Mouse (Mus musculus) monocyte, adult 2 months (primary cell): ENCODE measurements around the gene Zfp763.
"Not testable (repeated sequence)": the region's sequence is repeated elsewhere in the genome, so short reads cannot be mapped to it uniquely, and the experiment has no call there.

Source experiments
- DNase-seq, 2 experiments: peaks; one replicate each; pipeline ENCODE4 v3.0.0; 2022; ENCODE audit warnings: low spot score in 2 of 2, low read depth in 1 of 2

Gene Zfp763

DNA sequence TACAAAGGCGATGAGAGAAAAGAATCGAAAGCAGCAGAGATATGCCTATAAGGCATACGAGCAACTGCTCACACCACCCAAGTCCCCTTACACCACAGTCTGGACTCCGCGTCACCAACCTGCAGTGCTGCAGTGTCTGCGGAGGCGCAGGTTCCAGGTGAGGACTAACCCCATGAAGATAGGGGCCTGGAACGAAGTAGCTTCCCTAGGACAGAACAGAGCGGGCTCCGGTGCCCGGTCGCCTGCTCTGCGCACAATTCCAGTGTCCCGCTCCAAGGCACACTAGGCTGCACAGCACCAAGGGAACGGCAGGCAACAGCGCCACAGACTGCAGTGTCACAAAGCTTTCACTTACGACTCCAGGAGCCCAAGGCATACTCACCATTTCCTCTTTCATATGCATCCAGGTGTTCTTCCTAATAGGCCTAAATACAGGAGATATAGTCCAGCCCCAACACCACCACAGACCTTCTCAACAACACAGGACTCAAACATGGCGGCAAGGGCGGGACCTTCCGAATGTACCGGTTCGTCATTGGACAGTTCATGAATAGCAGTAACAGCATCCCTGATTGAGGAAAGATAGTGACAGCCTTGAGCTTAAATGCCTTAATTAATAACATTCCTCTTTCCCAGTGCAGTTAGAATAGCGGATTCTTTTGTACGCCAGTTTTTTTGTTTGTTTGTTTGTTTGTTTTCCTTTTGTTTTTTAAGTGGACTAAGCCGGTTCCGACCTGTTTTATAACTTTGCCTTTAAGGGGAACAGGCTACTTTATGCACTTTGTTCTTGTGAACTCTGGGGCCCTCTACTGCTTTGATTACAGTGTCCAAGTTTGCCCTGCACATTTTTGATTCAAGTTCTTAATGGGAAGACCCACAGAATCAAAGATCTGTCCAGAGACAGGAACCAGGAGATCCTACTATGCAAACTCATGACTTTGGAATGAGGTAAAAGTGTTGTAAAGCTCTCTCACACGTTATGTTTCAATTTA, at the start of gene Zfp763:
Gene Zfp763, minus strand, starts transcription at position 503 of the 992 bp plus-strand sequence.
- peak; percentile 10 to 41 for DNase-seq

- DNase-seq = no peak
Observed at GRCm38 (mm10) chr17:33067958-33068357, 34.8 kb upstream of the Zfp763 start, which contains the start of gene 4921501E09Rik. TSS of gene 4921501E09Rik (minus strand) at chr17:33068058.

DNA sequence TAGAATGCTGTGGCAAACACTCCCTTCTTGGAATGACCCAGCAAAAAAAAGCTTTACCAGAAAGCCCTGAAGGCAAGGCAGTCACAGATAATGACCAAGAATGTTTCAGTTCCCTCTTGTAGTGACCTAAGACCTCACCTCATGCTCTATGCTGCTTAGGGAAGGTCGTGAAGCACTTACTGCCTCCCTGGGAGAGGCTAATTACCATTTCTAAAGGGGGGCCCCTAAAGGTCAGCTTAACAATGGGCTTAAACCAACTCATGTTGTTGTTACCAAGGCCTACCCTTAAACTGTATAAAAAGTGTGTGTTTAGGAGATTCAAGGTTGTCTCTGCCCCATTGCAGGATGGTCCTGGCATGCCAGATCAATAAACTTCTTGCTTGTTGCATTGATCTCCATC, 29.8 kb upstream of the Zfp763 start:
- no peak for DNase-seq

DNA sequence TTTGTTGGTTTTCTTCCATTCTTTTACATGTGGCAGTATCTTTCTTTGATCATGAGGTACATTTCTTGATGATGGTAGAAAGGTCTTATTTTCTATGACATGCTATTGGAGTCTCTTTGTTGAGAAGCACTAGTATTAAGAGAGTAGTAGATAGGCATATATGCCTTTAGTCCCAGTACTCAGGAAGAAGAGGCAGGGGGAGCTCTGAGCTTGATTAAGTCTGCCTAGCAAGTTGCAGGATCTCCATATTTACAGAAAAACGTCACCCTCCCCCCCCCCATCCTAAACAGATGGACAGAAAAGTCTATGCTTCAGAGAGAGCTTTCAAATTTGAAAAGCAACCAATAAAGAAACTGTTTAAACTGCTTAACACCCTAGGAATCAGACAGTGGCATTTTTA, 25.6 kb upstream of the Zfp763 start:
- DNase-seq = no peak

DNA sequence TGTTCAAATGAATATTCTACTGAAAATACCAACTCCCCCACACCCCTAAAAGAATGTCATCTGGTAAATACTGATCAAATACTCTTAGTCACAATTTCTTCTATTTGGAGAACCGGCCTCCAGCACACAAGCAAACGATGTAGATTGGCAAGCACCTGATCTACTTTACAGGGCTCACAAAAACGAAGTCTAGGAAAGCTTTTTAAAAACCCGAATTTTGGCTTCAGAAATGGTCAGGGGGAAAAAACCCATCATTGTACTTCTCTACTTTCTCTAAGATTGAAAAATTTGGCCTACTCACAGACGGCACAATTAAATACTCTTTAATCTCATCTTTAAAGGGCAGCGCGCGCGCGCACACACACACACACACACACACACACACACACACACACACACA, 826 bp downstream of the Zfp763 start:
- DNase-seq = no peak

DNA sequence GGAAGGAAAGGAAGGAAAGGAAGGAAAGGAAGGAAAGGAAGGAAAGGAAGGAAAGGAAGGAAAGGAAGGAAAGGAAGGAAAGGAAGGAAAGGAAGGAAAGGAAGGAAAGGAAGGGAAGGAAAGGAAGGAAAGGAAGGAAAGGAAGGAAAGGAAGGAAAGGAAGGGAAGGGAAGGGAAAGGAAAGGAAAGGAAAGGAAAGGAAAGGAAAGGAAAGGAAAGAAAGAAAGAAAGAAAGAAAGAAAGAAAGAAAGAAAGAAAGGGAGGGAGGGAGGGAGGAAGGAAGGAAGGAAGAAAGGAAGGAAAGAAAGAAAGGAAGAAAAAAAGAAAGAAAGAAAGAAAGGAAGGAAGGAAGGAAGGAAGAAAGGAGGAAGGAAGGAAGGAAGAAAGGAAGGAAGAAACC, 12.8 kb downstream of the Zfp763 start:
- DNase-seq = not testable (repeated sequence)

DNA sequence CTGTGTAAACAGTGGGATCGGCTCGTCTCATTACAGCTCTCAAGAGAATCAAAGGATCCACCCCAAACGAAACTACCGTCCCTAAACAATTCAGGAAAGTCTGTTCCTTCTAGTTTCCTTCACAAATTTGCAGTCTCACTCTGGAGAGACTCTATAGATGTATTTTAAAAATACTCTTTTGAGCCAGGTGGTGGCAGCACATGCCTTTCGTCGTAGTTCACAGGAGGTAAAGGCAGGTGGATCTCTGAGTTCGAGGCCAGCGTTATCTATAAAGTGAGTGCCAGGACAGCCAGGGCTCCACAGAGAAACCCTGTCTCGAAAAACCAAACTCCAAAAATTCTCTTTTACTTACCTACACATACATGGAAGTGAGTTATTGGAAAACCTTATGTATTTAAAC, 24.9 kb downstream of the Zfp763 start:
- DNase-seq = no peak

- no peak for DNase-seq
Observed at GRCm38 (mm10) chr17:32998492-32998891, 34.7 kb downstream of the Zfp763 start.

- DNase-seq = peak; percentile 19 to 43
Observed at GRCm38 (mm10) chr17:32992699-32993474, 40.3 kb downstream of the Zfp763 start, which contains the start of gene Zfp952. TSS of gene Zfp952 (plus strand) at chr17:32993129.

GRCm38 (mm10) chr17:32991965-32992698, 41.1 kb downstream of the Zfp763 start:
- peak in 1 of 2 experiments; percentile 13 for DNase-seq

- DNase-seq = no peak
Observed at GRCm38 (mm10) chr17:32986301-32986700, 46.9 kb downstream of the Zfp763 start.

GRCm38 (mm10) chr17:32981361-32981760, 51.8 kb downstream of the Zfp763 start:
- DNase-seq = no peak
